Mouse (Mus musculus): ENCODE results near the gene Lgmn.

Lgmn gene

GRCm38 (mm10) chr12:102434107-102434506, 5.5 kb downstream of the Lgmn start:
- no peak for DNase-seq (ENCODE audit: low read depth, low spot score)

- peak; percentile 88 for DNase-seq (ENCODE audit: low read depth, low spot score)
Observed at GRCm38 (mm10) chr12:102432238-102432637, 7.4 kb downstream of the Lgmn start.

DNA sequence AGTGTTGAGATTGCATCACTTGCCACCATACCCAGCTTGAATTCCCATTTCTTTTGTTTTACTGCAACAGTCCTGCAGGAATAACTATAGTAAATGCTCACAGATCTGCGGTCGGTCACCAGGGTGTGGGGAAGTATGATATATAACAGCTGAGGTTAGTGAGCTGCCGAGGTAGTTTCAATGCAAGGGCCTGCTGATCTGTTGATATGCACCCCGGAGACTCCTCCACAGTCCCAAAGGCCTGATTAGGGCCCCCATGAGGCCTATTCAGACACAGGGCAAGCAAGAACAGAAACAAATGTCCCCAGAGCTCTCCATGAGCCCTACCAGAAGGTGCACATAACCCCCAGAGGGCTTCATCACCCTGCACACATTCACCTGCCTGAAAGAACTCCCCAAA, 9.4 kb downstream of the Lgmn start:
- no peak for DNase-seq (ENCODE audit: low read depth, low spot score)

DNA sequence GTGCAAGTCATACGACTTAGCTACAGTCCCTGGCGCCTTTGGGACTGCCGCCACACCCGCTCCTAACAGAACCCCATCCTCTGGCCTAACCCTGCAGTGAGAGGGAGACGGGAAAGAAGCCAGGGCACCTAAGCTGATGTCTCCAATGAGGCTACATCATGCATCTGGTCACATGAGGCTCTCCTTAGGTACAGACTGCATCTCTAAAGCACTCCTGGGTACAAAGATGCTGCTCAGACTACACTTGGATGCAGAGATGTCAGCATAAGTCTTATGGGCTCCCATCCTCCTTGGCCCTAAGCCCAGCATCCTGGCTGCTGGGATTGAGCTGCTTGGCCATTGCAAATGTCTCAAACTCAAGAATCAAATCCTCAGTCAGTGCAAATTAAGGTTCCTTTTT, 10.0 kb downstream of the Lgmn start:
- no peak for DNase-seq (ENCODE audit: low read depth, low spot score)

DNA sequence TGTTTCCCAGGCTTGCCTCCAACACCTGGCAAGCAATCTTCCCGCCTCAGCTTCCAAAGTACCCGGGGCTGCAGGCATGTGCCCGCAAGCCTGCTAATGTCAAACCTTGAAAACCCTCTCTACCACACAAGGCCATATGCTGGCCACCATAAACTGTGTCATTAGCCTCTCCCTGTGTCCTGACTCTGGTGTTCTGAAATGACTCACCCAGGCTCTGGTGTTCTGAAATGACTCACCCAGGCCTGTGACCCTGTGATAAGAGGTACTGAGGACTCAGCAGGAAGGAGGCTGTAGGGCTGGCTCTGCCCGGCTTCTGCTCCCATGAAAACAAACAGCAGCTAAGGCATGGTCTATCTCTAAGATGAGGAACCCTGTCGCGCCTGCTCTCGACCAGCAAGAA, 13.3 kb downstream of the Lgmn start:
- DNase-seq (ENCODE audit: low read depth, low spot score) = no peak

DNA sequence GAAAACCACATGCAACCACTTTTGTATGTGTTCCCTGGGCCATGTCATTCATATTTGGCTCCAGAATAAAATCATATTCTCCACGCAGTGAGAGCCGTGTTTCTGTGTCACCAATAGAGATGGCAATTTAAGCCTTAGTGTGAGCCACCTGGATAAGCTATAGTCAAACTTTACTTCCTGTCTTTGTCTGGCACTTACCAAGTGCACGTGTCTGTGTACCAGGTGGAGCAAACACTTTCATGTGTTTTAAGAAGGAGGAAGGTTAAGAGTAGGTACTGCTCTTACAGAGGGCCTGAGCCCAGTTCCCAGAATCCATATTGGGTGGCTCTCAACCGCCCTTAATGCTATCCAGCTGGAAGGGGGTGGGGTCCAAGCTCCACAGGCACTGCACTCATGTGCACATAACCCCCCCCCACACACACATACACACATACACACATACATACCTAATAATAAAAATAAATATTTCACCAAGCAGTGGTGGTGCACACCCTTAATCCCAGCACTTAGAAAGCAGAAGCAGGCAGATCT, 14.5 kb downstream of the Lgmn start:
- DNase-seq (ENCODE audit: low read depth, low spot score) = no peak

- DNase-seq (ENCODE audit: low read depth, low spot score) = no peak
Observed at GRCm38 (mm10) chr12:102424456-102424855, 15.2 kb downstream of the Lgmn start.

DNA sequence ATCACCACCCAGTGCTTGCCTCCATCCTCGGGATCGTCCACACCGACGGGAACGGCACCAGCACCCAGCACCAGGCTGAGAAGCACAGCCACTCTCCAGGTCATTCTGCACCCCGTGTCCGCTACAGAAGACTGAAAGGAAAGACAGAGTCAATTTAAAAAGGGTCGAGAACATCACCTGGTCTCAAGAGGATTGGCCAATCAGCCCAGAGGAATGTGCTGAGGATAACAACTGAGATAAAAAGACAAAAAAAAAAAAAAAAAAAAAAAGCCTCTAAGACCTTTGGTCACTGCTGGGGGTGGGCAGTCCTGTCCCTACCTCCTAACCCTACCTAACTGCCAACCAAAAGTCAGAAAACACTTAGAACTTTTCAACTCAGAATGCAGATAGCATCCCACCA, 16.0 kb downstream of the Lgmn start:
- no peak for DNase-seq (ENCODE audit: low read depth, low spot score)

DNA sequence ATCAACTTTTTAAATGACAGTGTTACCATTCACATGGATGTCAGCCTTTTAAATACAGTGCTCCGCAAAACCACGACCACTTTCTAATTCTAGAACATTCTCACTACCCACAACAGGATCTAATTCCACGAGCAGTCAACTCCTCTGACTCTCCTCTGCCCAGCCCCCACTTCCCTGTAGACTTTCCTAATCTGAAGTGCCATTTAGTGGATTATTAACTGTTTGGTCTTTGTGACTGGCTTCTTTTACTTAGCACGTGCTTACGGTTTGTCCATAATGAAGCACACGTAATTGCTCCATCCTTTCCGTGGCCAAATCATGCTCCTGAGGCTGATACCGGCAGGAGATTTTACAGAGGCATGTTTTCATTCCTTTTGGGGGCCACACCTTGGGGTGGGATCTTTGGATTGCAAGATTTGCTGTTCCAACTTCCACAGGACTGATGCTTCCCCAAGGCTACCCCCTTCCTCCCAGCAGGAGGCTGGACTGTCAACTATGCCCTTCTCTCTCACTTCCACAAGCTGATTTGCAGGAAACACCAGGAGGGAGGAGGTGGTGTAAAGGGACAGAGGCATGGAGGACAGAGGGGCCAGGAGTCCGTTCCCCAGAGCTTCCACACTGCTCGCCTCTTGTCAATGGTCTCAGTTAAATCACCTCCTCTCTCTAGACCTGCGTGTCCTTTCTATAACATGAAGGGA, 16.8 kb downstream of the Lgmn start:
- peak; percentile 57 for DNase-seq (ENCODE audit: low read depth, low spot score)

DNA sequence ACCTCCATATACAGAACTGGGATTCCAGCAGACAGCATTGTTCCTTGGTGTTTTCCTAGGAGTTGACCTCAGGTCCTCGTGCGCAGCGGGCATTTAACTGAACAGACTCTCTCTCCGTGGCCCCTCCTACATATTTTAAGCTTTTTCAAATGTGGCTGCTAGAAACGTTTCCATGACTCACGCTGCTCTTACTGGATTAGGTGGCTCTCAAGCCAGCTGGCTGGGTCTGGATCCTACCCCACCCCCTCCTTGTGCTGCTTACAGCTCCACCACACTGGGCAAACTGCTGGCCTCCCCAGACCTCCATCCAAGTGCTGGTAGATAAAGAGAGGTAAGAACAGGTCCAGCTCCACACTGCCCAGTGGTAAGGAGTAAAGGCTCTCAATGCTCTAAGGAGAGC, 17.5 kb downstream of the Lgmn start:
- peak; percentile 34 for DNase-seq (ENCODE audit: low read depth, low spot score)

DNA sequence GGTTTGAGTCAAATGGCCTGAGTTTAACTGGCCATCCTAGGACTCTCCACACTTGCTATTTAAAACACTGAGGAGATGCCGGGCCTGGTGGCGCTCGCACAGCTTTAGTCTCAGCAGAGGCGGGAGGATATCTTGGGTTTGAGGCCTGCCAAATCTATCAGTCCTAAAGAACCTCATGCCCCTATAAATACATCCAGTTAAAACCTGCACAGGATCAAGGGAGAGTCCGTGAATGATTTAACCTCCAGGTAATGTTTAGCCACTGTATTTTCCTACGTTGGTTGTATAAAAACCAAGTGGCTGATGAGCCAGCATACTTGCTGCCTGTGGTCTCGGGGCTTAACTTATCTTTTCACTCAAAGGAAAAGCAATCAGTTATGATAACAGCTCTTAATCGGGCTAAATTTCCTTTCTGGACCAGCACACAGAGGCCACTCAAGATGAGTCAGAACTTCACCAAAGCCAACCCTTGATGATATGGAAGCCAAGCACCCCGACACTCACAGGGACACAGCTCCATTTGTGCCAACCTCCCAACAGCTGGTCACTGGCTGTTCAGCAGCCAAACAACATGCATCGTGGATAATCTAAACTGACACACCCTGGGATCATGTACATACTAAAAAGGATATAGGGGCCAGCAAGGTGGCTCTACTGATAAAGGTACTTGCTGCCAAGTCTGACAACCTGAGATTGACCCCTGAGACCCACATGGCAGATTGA, 19.3 kb downstream of the Lgmn start:
- DNase-seq (ENCODE audit: low read depth, low spot score) = no peak

- no peak for DNase-seq (ENCODE audit: low read depth, low spot score)
Observed at GRCm38 (mm10) chr12:102419544-102419943, 20.1 kb downstream of the Lgmn start.

- peak; percentile 40 for DNase-seq (ENCODE audit: low read depth, low spot score)
Observed at GRCm38 (mm10) chr12:102417701-102418100, 21.9 kb downstream of the Lgmn start.

DNA sequence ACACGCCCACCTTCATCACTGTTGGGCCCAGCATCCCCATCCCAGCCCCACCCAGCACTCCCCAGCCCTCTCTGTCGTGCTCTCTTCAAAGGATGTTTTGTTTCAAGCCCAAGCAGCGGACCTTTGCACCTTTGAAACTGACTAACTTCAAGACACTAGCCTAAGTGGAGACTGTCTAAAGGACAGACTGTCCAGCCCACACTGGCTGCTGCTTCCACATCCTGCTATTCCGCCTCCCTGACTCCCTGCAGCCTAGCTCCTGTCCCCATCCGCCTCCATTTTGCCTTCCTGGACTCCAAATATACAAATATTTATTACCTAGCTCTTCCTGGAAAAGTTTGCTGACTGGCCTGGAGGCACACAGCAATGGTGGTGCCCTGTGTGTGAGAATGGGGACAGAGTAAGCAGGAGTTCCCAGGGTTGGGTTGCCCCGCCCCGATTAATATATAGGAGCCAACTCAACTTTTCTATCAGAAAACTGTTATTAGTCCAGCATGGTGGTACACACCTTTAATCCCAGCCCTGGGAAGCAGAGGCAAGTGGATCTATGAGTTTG, 22.6 kb downstream of the Lgmn start:
- no peak for DNase-seq (ENCODE audit: low read depth, low spot score)

DNA sequence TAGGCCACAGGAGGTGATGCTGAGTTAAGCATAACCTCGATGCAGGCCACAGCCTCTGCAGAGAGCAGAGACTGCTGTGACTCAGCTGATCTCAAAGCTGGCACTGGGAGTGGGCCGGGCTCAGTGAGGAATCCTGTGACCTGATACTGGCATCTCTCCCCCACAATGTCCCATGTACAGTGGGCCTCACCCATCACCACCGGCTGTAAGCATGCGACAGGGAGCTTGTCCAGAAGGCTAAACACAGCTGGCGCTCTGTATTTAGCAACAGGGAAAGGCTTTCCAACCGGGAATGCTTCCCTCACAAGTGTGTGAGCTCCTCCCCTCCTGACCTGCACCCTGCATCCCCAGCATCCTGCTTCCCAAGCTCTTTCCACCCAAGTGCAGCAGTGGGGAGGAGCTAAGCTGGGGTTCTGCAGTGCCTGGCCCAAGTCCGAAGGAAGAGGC, 23.2 kb downstream of the Lgmn start:
- no peak for DNase-seq (ENCODE audit: low read depth, low spot score)

DNA sequence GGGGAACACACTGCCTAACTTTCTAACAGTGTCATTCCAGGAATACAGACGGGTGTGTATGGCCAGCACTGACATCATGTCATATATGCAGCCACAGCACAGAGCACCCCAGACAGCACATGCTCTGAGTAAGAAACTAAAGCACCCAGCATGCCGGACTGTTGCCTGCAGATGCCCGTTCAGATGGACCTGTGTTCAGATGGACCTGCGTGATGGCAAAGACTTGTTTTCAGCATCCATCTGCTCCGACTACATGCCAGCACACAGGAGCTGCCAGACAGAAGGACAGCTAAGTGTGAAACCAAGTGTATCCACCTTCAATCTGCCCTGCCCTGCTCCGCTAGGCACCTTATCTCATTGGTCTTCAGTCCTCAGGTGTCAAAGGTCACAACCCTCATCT, 24.9 kb downstream of the Lgmn start:
- no peak for DNase-seq (ENCODE audit: low read depth, low spot score)

- DNase-seq (ENCODE audit: low read depth, low spot score) = peak; percentile 63
Observed at GRCm38 (mm10) chr12:102413171-102413570, 26.4 kb downstream of the Lgmn start.

GRCm38 (mm10) chr12:102398588-102398987, 41.0 kb downstream of the Lgmn start:
- peak; percentile 30 for DNase-seq (ENCODE audit: low read depth, low spot score)

GRCm38 (mm10) chr12:102395998-102396991, 43.3 kb downstream of the Lgmn start:
- no peak for DNase-seq (ENCODE audit: low read depth, low spot score)

- no peak for DNase-seq (ENCODE audit: low read depth, low spot score)
Observed at GRCm38 (mm10) chr12:102395537-102395936, 44.1 kb downstream of the Lgmn start.

- DNase-seq (ENCODE audit: low read depth, low spot score) = no peak
Observed at GRCm38 (mm10) chr12:102394496-102394895, 45.1 kb downstream of the Lgmn start.

Measured in R1 (cell line).